Mouse (Mus musculus) spleen, embryonic (tissue): ENCODE measurements around the gene Ldhb.
"Not testable (repeated sequence)": the region's sequence is repeated elsewhere in the genome, so short reads cannot be mapped to it uniquely, and the experiment has no call there.

Experiments
- CTCF ChIA-PET: fragments of 350-600 bp; sonication (Branson Sonifier 250); formaldehyde crosslinking; loops from one replicate; lab custom pipeline; 2022; lab: Charles Lee

Ldhb gene

GRCm38 (mm10) chr6:142507785-142508162 lies at the start of gene Ldhb:
TSS of gene Ldhb (minus strand) at chr6:142507957.
- CTCF ChIA-PET = no interaction called here

- CTCF ChIA-PET = no interaction called here
Measured at GRCm38 (mm10) chr6:142555988-142556387, 48.2 kb upstream of the Ldhb start.

- CTCF ChIA-PET = no interaction called here
Measured at GRCm38 (mm10) chr6:142551482-142551881, 43.7 kb upstream of the Ldhb start.

- CTCF ChIA-PET = no interaction called here
Measured at GRCm38 (mm10) chr6:142550871-142551270, 43.1 kb upstream of the Ldhb start.

- CTCF ChIA-PET = no interaction called here
Measured at GRCm38 (mm10) chr6:142548377-142548776, 40.6 kb upstream of the Ldhb start.

- CTCF ChIA-PET = no interaction called here
Measured at GRCm38 (mm10) chr6:142545132-142545531, 37.4 kb upstream of the Ldhb start.

GRCm38 (mm10) chr6:142543648-142544047 lies 35.9 kb upstream of the Ldhb start:
- CTCF ChIA-PET = no interaction called here

- CTCF ChIA-PET = no interaction called here
Measured at GRCm38 (mm10) chr6:142542800-142543175, 35.0 kb upstream of the Ldhb start.

GRCm38 (mm10) chr6:142542082-142542799 lies 34.5 kb upstream of the Ldhb start:
- CTCF ChIA-PET = no interaction called here

- CTCF ChIA-PET = no interaction called here
Measured at GRCm38 (mm10) chr6:142540561-142541160, 32.9 kb upstream of the Ldhb start.

GRCm38 (mm10) chr6:142540131-142540530 lies 32.4 kb upstream of the Ldhb start:
- CTCF ChIA-PET = no interaction called here

- CTCF ChIA-PET = interaction anchor here (0.8 kb wide), 1 partner anchor 98 kb away, joined by 3 read pairs; no protein-coding TSS in a partner anchor
Measured at GRCm38 (mm10) chr6:142538503-142538902, 30.7 kb upstream of the Ldhb start.

- CTCF ChIA-PET = interaction anchor here (0.7 kb wide), 1 partner anchor 58 kb away, joined by 4 read pairs; no protein-coding TSS in a partner anchor
Measured at GRCm38 (mm10) chr6:142533412-142533811, 25.7 kb upstream of the Ldhb start.

- CTCF ChIA-PET = no interaction called here
Measured at GRCm38 (mm10) chr6:142532686-142533085, 24.9 kb upstream of the Ldhb start.

GRCm38 (mm10) chr6:142532141-142532540 lies 24.4 kb upstream of the Ldhb start:
- CTCF ChIA-PET = no interaction called here

- CTCF ChIA-PET = no interaction called here
Measured at GRCm38 (mm10) chr6:142530378-142530777, 22.6 kb upstream of the Ldhb start.

GRCm38 (mm10) chr6:142529680-142530079 lies 21.9 kb upstream of the Ldhb start:
- CTCF ChIA-PET = no interaction called here

GRCm38 (mm10) chr6:142527931-142528562 lies 20.3 kb upstream of the Ldhb start:
- CTCF ChIA-PET = no interaction called here

GRCm38 (mm10) chr6:142524635-142525308 lies 17.0 kb upstream of the Ldhb start:
- CTCF ChIA-PET = no interaction called here

GRCm38 (mm10) chr6:142521591-142522110 lies 13.9 kb upstream of the Ldhb start:
- CTCF ChIA-PET = no interaction called here

GRCm38 (mm10) chr6:142519110-142519509 lies 11.4 kb upstream of the Ldhb start:
- CTCF ChIA-PET = no interaction called here

- CTCF ChIA-PET = not testable (repeated sequence)
Measured at GRCm38 (mm10) chr6:142515379-142515778, 7.6 kb upstream of the Ldhb start.
